Mouse (Mus musculus) liver, adult 2 months (tissue): ENCODE data around the gene Gm45785.

Experiments
- CTCF ChIP-seq: fragments of 200-500 bp; IDR thresholded peaks from 2 replicates; pipeline ENCODE4 v1.5.1; 2011; ENCODE audit warnings: low read depth, low read length, control low read depth
- POLR2A ChIP-seq: fragments of 200-500 bp; IDR thresholded peaks from 2 replicates; pipeline ENCODE4 v1.6.1; 2011; ENCODE audit warnings: low read length, control low read depth; ENCODE audit not compliant: insufficient read depth; ENCODE audit errors: extremely low read depth

DNA sequence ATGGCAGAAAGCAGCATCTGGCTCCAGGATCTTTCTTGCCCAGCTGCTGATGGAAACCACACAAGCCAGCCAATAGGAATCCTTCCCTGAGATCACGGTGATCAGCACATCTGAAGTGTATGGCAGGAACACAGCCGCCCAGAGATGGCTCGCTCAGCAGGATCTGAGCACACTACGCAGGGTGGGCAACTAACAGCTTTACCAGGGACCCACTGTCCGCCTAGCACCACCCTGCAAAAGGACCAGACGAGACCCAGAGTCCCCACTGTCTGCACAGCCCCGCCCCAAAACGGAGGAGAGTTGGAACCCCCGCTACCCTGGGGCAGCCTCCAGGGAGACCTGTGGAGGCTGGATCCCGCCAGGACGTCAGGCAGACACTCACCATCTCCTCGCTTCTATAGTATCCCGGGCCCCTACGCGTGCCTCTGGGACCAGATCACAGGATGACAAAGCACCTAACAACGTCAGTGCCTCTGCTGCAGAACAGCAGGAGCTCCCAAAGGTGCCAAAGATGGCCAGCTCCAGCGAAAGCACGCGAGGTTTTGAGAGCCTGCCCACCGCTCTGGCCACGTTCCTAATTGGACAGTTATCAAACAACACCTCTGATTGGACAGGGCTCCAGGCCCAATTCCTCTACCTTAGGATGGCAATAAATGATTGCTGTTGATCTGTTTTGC is 34.3 kb downstream of the Gm45785 start, which contains the start of gene Zfp941:
- TF ChIP-seq CTCF, result no peak
- TF ChIP-seq POLR2A, result no peak
